ENCODE assay signal across 22 mouse cellular contexts in genomic region chr14:61523821-61524220, GRCm38 (mm10). TPM values are rescaled to one million over a fixed set of nuclear protein-coding genes. Genes with fewer than 3 reads are reported as not detected.
DNase-seq lines count a peak whose midpoint lies in the region; TF ChIP-seq lines count a peak whose summit lies in the region.
"Had no signal": no experiment of that assay in that cellular context is flagged by ENCODE, and none has a peak within 500 bp of the region (broad histone marks: within the 10 kb centered on the region; RNA-seq: fewer than 3 reads in every experiment).

No protein-coding gene starts in this region.

- no peaks in the 10 kb centered on the region for H3K4me1 ChIP-seq in heart, adult 2 months (ENCODE audit: control insufficient read depth, insufficient read depth, low read length)
- peaks cover 7% of the 10 kb centered on the region for H3K4me1 ChIP-seq in testis, adult 2 months (ENCODE audit: control insufficient read depth, insufficient read depth, low read length)
- H3K4me1 ChIP-seq: embryonic facial prominence, embryonic 10.5 days; embryonic facial prominence, embryonic 12.5 days; forebrain, embryonic 10.5 days; forebrain, embryonic 12.5 days had no signal

- intact Hi-C loops in heart, adult 2 months (cut with DNase I): no loop called here

- DNase-seq in heart, adult 11 months: peak; percentile 85
- DNase-seq in heart, adult 2 months: no peak
- DNase-seq in testis, postnatal 10 days (ENCODE audit: low spot score): no peak
- DNase-seq in testis, postnatal 14 days (ENCODE audit: low spot score): peak; percentile 35
- DNase-seq in layer of hippocampus, postnatal 10 days (ENCODE audit: low spot score in 2 of 2): no peak
- DNase-seq: adrenal gland, adult 8-10 months; adrenal gland, postnatal 14 days; adrenal gland, postnatal 36 days; B cell, adult 2 months; cerebellum, adult 11-12 months; cerebellum, adult 2 months; cerebellum, adult 9-10 months; cerebellum, postnatal 10 days; cerebellum, postnatal 25 days had no signal

- no peak overlapping the region for H3K9ac ChIP-seq in heart, adult 2 months (ENCODE audit: low read depth, low read length)
- H3K9ac ChIP-seq: embryonic facial prominence, embryonic 12.5 days; forebrain, embryonic 12.5 days had no signal

- H3K79me2 ChIP-seq in heart, adult 2 months (replicated peaks; ENCODE audit: control insufficient read depth, insufficient read depth, low read length): no peaks in the 10 kb centered on the region

- H3K4me3 ChIP-seq in heart, adult 2 months: no peak overlapping the region
- H3K4me3 ChIP-seq in testis, adult 2 months (ENCODE audit: control insufficient read depth, low read depth, low read length): peak overlapping the region; percentile 72
- H3K4me3 ChIP-seq: embryonic facial prominence, embryonic 10.5 days; embryonic facial prominence, embryonic 12.5 days; forebrain, embryonic 10.5 days; forebrain, embryonic 12.5 days had no signal

- no peak overlapping the region for H3K27ac ChIP-seq in heart, adult 2 months
- H3K27ac ChIP-seq in testis, adult 2 months (ENCODE audit: control insufficient read depth, insufficient read depth, low read depth, low read length): no peak overlapping the region
- H3K27ac ChIP-seq: embryonic facial prominence, embryonic 10.5 days; embryonic facial prominence, embryonic 12.5 days; forebrain, embryonic 10.5 days; forebrain, embryonic 12.5 days had no signal

- no peaks in the 10 kb centered on the region for H3K27me3 ChIP-seq in heart, adult 2 months (ENCODE audit: control insufficient read depth, insufficient read depth, low read length)
- no peaks in the 10 kb centered on the region for H3K27me3 ChIP-seq in testis, adult 2 months (ENCODE audit: control insufficient read depth, insufficient read depth, low read length)
- H3K27me3 ChIP-seq: CH12.LX; embryonic facial prominence, embryonic 12.5 days; forebrain, embryonic 12.5 days; Patski had no signal

- H3K36me3 ChIP-seq in heart, adult 2 months (ENCODE audit: control insufficient read depth, insufficient read depth, low read length): no peaks in the 10 kb centered on the region
- no peaks in the 10 kb centered on the region for H3K36me3 ChIP-seq in testis, adult 2 months (ENCODE audit: control insufficient read depth, insufficient read depth, low read length)
- H3K36me3 ChIP-seq: embryonic facial prominence, embryonic 10.5 days; embryonic facial prominence, embryonic 12.5 days; forebrain, embryonic 10.5 days; forebrain, embryonic 12.5 days; G1E had no signal

- no peak for TF ChIP-seq CTCF in heart, adult 2 months (IDR thresholded peaks at IDR 0.05)
- no peak for TF ChIP-seq CTCF in testis, adult 2 months (IDR thresholded peaks at IDR 0.05; ENCODE audit: control insufficient read depth, insufficient read depth, insufficient replicate concordance, low read depth, low read length)

- no peak for TF ChIP-seq POLR2A in heart, adult 2 months (IDR thresholded peaks at IDR 0.05; ENCODE audit: insufficient read depth, low read depth, low read length)
- TF ChIP-seq POLR2A in testis, adult 2 months (IDR thresholded peaks at IDR 0.05; ENCODE audit: control insufficient read depth, low read depth, low read length): no peak

- TF ChIP-seq EP300 in heart, adult 2 months (IDR thresholded peaks at IDR 0.05; ENCODE audit: insufficient read depth, low read depth, low read length): no peak

- 77% methylated on average over 2 of the region's 2 CpGs for WGBS in heart, adult 2 months

RNA-seq across cellular contexts. Expression of gene Spryd7, which starts 32.9 kb away (rescaled TPM):
- 10 to 100 TPM; 50.0 to 56.8 TPM for total RNA-seq in heart, adult 2 months (2021)
- 16.3 and 24.2 TPM in 2 replicates for polyA plus RNA-seq in heart, adult 2 months (2012; rRNA removed)
- 11.9 and 12.3 TPM in 2 replicates for polyA plus RNA-seq in testis, adult 2 months (2012; rRNA removed)
- 10 to 100 TPM; 40.1 to 41.8 TPM for total RNA-seq in layer of hippocampus, postnatal 10 days (2021)

Comparison
In these comparisons a context has a peak if more than half of its experiments do, and no peak if none do; other contexts are left out.
1. DNase-seq: peak in heart, adult 11 months (single experiment) and testis, postnatal 14 days (single experiment); none in heart, adult 2 months (0 of 2), testis, postnatal 10 days (single experiment) and layer of hippocampus, postnatal 10 days (0 of 2).